Mouse (Mus musculus): Measurements from ENCODE around the gene A630076J17Rik. TPM values are rescaled to one million over a fixed set of nuclear protein-coding genes. Genes with fewer than 3 reads are reported as not detected.

Gene A630076J17Rik
- total RNA-seq, 2 experiments from 2014 or later: not detected

- no peak for TF ChIP-seq CTCF (IDR thresholded peaks at IDR 0.05)
- intact Hi-C loops (cut with DNase I): no loop called here
- H3K27ac ChIP-seq: no peak overlapping the region
- no peak for DNase-seq (ENCODE audit: extremely low spot score in 1 of 2, low spot score in 2 of 2)
- no peak overlapping the region for H3K4me3 ChIP-seq
These were observed 26.3 kb downstream of the A630076J17Rik start for GRCm38 (mm10) chr3:107256724-107257123.

GRCm38 (mm10) chr3:107257924-107258323 is 27.5 kb downstream of the A630076J17Rik start:
- no peak overlapping the region for H3K4me3 ChIP-seq
- DNase-seq (ENCODE audit: extremely low spot score in 1 of 2, low spot score in 2 of 2): no peak
- no peak for TF ChIP-seq CTCF (IDR thresholded peaks at IDR 0.05)
- intact Hi-C loops (cut with DNase I): no loop called here
- H3K27ac ChIP-seq: no peak overlapping the region

GRCm38 (mm10) chr3:107260956-107261850 is 30.8 kb downstream of the A630076J17Rik start:
- intact Hi-C loops (cut with DNase I): no loop called here
- Histone ChIP-seq H3K4me3 (no peak overlapping the region), H3K27ac (peak overlapping the region; percentile 65)
- no peak for TF ChIP-seq CTCF (IDR thresholded peaks at IDR 0.05)
- no peak for DNase-seq (ENCODE audit: extremely low spot score in 1 of 2, low spot score in 2 of 2)

GRCm38 (mm10) chr3:107261851-107262165 is 31.4 kb downstream of the A630076J17Rik start:
- DNase-seq (ENCODE audit: extremely low spot score in 1 of 2, low spot score in 2 of 2): no peak
- Histone ChIP-seq H3K4me3 (no peak overlapping the region), H3K27ac (peak overlapping the region; percentile 65)
- intact Hi-C loops (cut with DNase I): no loop called here
- TF ChIP-seq CTCF (IDR thresholded peaks at IDR 0.05): no peak

- TF ChIP-seq CTCF (IDR thresholded peaks at IDR 0.05): no peak
- no peak overlapping the region for H3K27ac ChIP-seq
- no peak overlapping the region for H3K4me3 ChIP-seq
- DNase-seq (ENCODE audit: extremely low spot score in 1 of 2, low spot score in 2 of 2): no peak
- intact Hi-C loops (cut with DNase I): no loop called here
These were observed 36.5 kb downstream of the A630076J17Rik start for GRCm38 (mm10) chr3:107266814-107267345.

- TF ChIP-seq CTCF (IDR thresholded peaks at IDR 0.05): no peak
- Histone ChIP-seq H3K4me3 (no peak overlapping the region), H3K27ac (no peak overlapping the region)
- no peak for DNase-seq (ENCODE audit: extremely low spot score in 1 of 2, low spot score in 2 of 2)
- intact Hi-C loops (cut with DNase I): loop anchor here (10.0 kb wide), 1 partner anchor 368 kb away; no protein-coding TSS in a partner anchor
These were observed 42.0 kb downstream of the A630076J17Rik start for GRCm38 (mm10) chr3:107272433-107272832.

GRCm38 (mm10) chr3:107273820-107274219 is 43.4 kb downstream of the A630076J17Rik start:
- TF ChIP-seq CTCF (IDR thresholded peaks at IDR 0.05): peak; percentile 92
- Histone ChIP-seq H3K27ac (no peak overlapping the region), H3K4me3 (no peak overlapping the region)
- peak; percentile 65 to 69 for DNase-seq (ENCODE audit: extremely low spot score in 1 of 2, low spot score in 2 of 2)
- intact Hi-C loops (cut with DNase I): loop anchor here (1.0 to 10.0 kb wide), 4 partner anchors 41 to 369 kb away; no protein-coding TSS in a partner anchor

GRCm38 (mm10) chr3:107275351-107275750 is 44.9 kb downstream of the A630076J17Rik start:
- Histone ChIP-seq H3K27ac (no peak overlapping the region), H3K4me3 (no peak overlapping the region)
- no peak for TF ChIP-seq CTCF (IDR thresholded peaks at IDR 0.05)
- intact Hi-C loops (cut with DNase I): loop anchor here (2.0 to 10.0 kb wide), 3 partner anchors 183 to 371 kb away; no protein-coding TSS in a partner anchor
- no peak for DNase-seq (ENCODE audit: extremely low spot score in 1 of 2, low spot score in 2 of 2)

GRCm38 (mm10) chr3:107275996-107276395 is 45.6 kb downstream of the A630076J17Rik start:
- Histone ChIP-seq H3K27ac (no peak overlapping the region), H3K4me3 (no peak overlapping the region)
- intact Hi-C loops (cut with DNase I): loop anchor here (2.0 to 10.0 kb wide), 3 partner anchors 184 to 371 kb away; no protein-coding TSS in a partner anchor
- no peak for DNase-seq (ENCODE audit: extremely low spot score in 1 of 2, low spot score in 2 of 2)
- TF ChIP-seq CTCF (IDR thresholded peaks at IDR 0.05): peak; percentile 37

- TF ChIP-seq CTCF (IDR thresholded peaks at IDR 0.05): no peak
- no peak overlapping the region for H3K4me3 ChIP-seq
- no peak for DNase-seq (ENCODE audit: extremely low spot score in 1 of 2, low spot score in 2 of 2)
- intact Hi-C loops (cut with DNase I): loop anchor here (5.0 to 10.0 kb wide), 2 partner anchors 184 to 372 kb away; no protein-coding TSS in a partner anchor
- no peak overlapping the region for H3K27ac ChIP-seq
These were observed 46.2 kb downstream of the A630076J17Rik start for GRCm38 (mm10) chr3:107276626-107277025.

- H3K27ac ChIP-seq: peak within 1 kb of the TSS; percentile 78
- TF ChIP-seq CTCF (IDR thresholded peaks at IDR 0.05): no peak
- intact Hi-C loops (cut with DNase I): loop anchor here (2.0 to 10.0 kb wide), 4 partner anchors 44 to 374 kb away; partner anchors contain the start of gene Rbm15
These were observed 48.3 kb downstream of the A630076J17Rik start, which contains the start of gene Lamtor5 for GRCm38 (mm10) chr3:107278479-107279269. Lamtor5 (plus strand) TSS chr3:107278858.

More at GRCm38 (mm10) chr3:107278479-107279269, 48.3 kb downstream of the A630076J17Rik start, which contains the start of gene Lamtor5:
- peak; percentile 90 to 94 for DNase-seq (ENCODE audit: extremely low spot score in 1 of 2, low spot score in 2 of 2)
- peak within 1 kb of the TSS; percentile 77 for H3K4me3 ChIP-seq

Other genes with a start within 250 kb of the A630076J17Rik start
- 10 to 100 TPM; 34.9 to 35.3 TPM for gene Kcna3, start 194.4 kb upstream of the A630076J17Rik start, total RNA-seq (2021)
- gene Kcna2, start 129.5 kb upstream of the A630076J17Rik start, total RNA-seq (2021): 100 to 1,000 TPM; 156 to 162 TPM
- gene Kcna10, start 47.6 kb upstream of the A630076J17Rik start, total RNA-seq (2021): under 1 TPM in 1 of 2 experiments, not detected in 1; 0.18 TPM
- gene Cym, start 8.9 kb upstream of the A630076J17Rik start, total RNA-seq (2021): not detected
- gene Prok1, start 9.1 kb downstream of the A630076J17Rik start, total RNA-seq (2021): not detected
- gene Lamtor5, start 48.2 kb downstream of the A630076J17Rik start, total RNA-seq (2021): 10 to 100 TPM; 69.5 to 69.7 TPM
- gene Slc16a4, start 60.6 kb downstream of the A630076J17Rik start, total RNA-seq (2021): 1 to 10 TPM in 1 of 2 experiments, under 1 TPM in 1; 0.98 to 1.5 TPM
- 10 to 100 TPM; 27.1 to 28.1 TPM for gene Rbm15, start 103.1 kb downstream of the A630076J17Rik start, total RNA-seq (2021)
- gene Kcnc4, start 228.9 kb downstream of the A630076J17Rik start, total RNA-seq (2021): 10 to 100 TPM; 68.4 to 73.4 TPM

Data from left cerebral cortex, adult 2 months (tissue).